Mouse (Mus musculus) midbrain, embryonic 12.5 days (tissue): ENCODE data around the gene 4930447F04Rik. TPM values are rescaled to one million over a fixed set of nuclear protein-coding genes. Genes with fewer than 3 reads are reported as not detected.

Experiments used
- ATAC-seq: fragments of 200-750 bp; cut with Nextera tagmentation; 2 replicates; pipeline ENCODE4 v1.8.0; 2017; ENCODE audit warnings: low read depth, moderate TSS enrichment, moderate library complexity; ENCODE audit not compliant: low FRiP score
- H3K27ac ChIP-seq: fragments of 300-500 bp; sonication (generic); replicated peaks from 2 replicates; pipeline ENCODE4 v1.5.1; 2016; ENCODE audit warnings: mild to moderate bottlenecking
- H3K27me3 ChIP-seq: fragments of 300-500 bp; sonication (generic); 2 replicates; pipeline ENCODE4 v1.6.1; 2016; ENCODE audit warnings: mild to moderate bottlenecking
- H3K36me3 ChIP-seq: fragments of 300-500 bp; sonication (generic); 2 replicates; pipeline ENCODE4 v1.6.1; 2016
- H3K4me1 ChIP-seq: fragments of 300-500 bp; sonication (generic); 2 replicates; pipeline ENCODE4 v1.6.1; 2016
- H3K4me2 ChIP-seq: fragments of 300-500 bp; sonication (generic); replicated peaks from 2 replicates; pipeline ENCODE4 v1.6.1; 2016; ENCODE audit warnings: mild to moderate bottlenecking, moderate library complexity
- H3K4me3 ChIP-seq: fragments of 300-500 bp; sonication (generic); 2 replicates; pipeline ENCODE4 v1.5.1; 2016; ENCODE audit warnings: mild to moderate bottlenecking
- H3K9ac ChIP-seq: fragments of 300-500 bp; sonication (generic); replicated peaks from 2 replicates; pipeline ENCODE4 v1.6.1; 2016; ENCODE audit warnings: mild to moderate bottlenecking, moderate library complexity
- H3K9me3 ChIP-seq: fragments of 300-500 bp; sonication (generic); 2 replicates; pipeline ENCODE4 v1.6.1; 2016; ENCODE audit warnings: mild to moderate bottlenecking
- WGBS: fragments of 180-500 bp; shearing (Covaris S2); methylation state at CpG from one replicate; pipeline ENCODE4 v1.1.7; 2016; 5-methylcytosine and 5-hydroxymethylcytosine counted together
- polyA plus RNA-seq: library from polyadenylated mRNA; unstranded; fragments of >200 nt; fragmentation: Nextera tagmentation; extraction: Ambion mirVana; gene quantifications from 2 replicates; pipeline ENCODE4 v1.2.1, GENCODE M21; 2016

The 4930447F04Rik gene
- not detected in 2 replicates for polyA plus RNA-seq

DNA sequence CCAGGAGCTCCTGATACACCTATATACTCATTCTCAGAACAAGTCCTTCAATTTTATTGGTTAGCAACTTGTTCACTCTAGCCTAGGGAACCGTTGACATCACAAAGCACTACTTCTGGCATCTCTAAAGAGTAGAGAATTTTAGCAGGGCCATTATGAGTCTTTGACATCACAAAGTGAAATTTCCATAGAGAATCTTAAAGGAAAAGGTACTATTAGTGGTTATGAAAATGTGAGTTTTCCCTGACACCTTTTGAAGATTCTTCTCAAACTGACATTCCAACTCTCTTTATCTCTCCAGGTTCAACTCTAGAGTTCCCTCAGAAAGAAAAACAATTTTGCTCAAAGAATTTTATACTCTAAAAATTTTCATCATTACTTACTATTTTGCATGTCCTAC lies at the start of gene 4930447F04Rik:
TSS of gene 4930447F04Rik (minus strand) at position 101 of the 400 bp plus-strand sequence.
- H3K27ac ChIP-seq = no peak within 1 kb of the TSS
- no peaks in the 10 kb centered on the region for H3K4me1 ChIP-seq
- no peak within 1 kb of the TSS for H3K4me2 ChIP-seq
- H3K4me3 ChIP-seq = no peak within 1 kb of the TSS
- H3K27me3 ChIP-seq = no peaks in the 10 kb centered on the region
- H3K9me3 ChIP-seq = no peaks in the 10 kb centered on the region
- H3K36me3 ChIP-seq = no peaks in the 10 kb centered on the region
- ATAC-seq = no peak
- no peak within 1 kb of the TSS for H3K9ac ChIP-seq
- 91% methylated on average over 1 of the region's 1 CpGs for WGBS
